Mouse (Mus musculus): Measurements from ENCODE around the gene Ikzf3.

DNA sequence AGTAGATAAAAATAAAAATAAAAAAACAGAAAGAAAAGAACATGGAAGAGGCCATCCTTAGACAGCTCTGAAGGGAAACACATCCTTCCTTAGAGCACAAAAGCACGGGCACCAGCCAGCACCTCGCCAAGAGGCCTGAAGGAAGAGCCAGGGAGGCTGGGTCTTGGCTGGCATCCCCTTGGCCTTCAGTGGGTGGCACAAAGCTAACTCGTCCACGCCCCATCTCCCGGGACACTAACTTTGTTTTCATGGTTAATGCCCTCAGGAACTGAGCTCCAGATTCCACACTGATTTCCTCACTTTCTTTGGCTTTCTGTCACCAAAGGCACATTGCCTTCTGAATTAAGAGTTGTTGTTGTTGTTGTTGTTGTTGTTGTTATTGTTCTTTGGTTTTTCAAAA, 31.9 kb upstream of the Ikzf3 start:
- TF ChIP-seq CTCF (conservative IDR thresholded peaks at IDR 0.05; ENCODE audit: insufficient read depth, insufficient read length, low read depth, low read length) (no peak), POLR2A (IDR thresholded peaks at IDR 0.05; ENCODE audit: low read depth, low read length) (no peak)

Measured in kidney, adult 2 months (tissue).